Mouse (Mus musculus): ENCODE results near the gene Itpkb.

DNA sequence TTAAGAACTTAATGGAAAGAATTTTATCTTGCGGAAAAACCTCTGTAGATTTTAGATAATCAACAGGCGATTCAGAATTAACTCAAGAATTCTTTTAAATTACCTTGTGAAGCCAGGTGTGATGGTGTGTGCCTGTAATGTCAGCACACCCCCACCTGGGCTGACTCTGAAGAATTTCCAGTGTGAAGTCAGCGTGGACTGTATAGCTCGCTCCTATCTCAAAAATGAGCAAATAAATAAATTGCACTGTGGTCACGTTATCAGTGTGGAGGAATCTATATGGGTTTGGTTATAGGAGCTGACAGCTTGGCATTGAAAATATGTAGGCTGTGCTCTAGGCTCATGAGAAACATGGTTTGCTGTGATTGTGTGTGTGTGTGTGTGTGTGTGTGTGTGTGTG lies 8.9 kb downstream of the Itpkb start:
- no peak for TF ChIP-seq GATA1 (IDR thresholded peaks at IDR 0.05; ENCODE audit: borderline replicate concordance, low read length)
- TF ChIP-seq FLI1 (IDR thresholded peaks at IDR 0.05; ENCODE audit: low read length): no peak

All from megakaryocyte, embryonic 14.5 days (primary cell).